Mouse (Mus musculus): ENCODE measurements around the gene D630003M21Rik. TPM values are rescaled to one million over a fixed set of nuclear protein-coding genes. Genes with fewer than 3 reads are reported as not detected.

Gene D630003M21Rik
- total RNA-seq, 2 experiments from 2014 or later: 4.2 to 4.7 TPM

DNA sequence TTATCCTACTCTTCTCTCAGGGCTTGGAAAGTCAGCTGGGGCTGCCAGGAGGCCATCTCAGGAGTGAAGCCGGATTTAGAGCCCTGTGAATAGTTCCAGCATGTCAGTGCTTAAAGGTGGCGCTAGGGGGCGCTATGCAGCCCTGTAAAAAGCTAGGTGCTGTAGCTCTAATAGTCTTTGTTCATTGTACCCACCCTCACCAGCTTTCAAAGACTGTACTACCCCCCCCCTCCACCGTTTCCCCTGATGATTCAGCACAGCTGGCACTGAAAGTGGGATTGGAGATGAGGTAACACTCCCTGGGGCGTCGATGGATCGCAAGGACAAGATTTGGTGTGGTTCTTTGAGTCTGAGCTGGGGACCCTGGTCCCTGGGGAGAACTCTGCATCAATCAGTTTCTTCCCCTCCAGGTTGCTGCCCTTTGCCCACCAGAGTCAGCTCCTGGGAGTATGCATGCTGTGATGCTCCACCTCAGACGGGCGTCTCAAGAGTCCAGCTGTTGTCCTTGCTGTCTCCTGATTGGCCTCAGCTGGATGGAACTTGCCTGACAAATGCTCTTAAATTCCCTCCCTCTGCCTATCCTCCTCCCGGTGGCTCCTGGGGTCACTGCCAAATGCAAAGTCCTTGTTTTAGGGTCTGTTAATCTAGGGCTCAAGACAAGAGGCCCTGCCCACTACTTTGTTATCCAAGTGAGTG lies 33.9 kb downstream of the D630003M21Rik start:
- peak; percentile 62 for DNase-seq

DNA sequence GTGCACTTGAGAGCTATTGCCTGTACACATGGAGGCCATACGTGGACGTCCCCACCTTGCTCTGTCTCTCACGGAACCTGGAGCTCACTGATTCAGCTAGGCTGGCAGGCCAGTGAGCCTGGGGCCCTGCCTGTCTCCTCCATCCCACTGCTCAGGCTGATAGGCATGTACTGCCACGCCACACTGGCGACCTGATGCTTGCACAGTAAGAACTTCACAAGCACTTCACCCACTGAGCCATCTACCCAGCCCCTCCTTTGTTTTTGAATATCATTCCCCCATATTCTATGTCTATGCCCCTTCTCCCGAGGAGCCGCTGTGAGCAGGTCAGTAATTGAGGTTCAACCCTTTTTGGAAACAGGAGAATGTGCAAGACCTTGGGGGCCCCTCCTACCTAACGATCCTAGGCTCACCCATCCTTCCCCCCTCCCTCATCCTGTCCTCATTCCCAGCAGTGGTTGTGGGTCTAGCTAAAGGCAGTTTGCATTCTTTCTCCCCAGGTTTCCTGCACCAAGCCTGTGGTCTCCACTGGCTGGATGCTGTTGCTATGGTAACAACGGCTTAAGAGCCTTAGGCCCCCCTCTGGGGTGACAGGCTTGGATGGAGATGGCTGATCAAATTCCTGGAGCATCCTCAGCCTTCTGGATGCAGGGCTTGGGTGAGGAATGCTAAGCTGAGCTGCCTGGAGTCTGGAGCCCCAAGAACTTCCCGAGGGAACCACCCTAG lies 35.2 kb downstream of the D630003M21Rik start:
- DNase-seq: no peak

DNA sequence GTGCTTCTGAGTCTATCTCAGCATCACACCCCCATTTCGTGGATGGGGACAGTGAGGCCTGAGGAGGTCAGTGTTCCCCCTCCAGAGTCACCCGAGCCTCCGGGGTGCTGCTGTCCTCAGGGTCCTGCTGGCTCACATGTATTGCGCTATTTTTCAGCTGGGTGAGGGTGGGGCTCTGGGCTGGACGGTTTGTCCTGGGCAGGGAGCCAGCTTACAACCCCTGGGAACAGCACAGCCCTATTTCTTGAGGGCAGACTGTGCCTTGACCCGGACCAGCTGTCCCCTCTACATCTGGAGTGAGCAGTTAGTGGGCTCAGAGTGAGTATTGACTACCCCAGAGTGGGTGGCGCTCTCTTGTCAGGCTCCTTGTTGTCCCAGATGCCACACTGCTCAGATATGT lies 37.9 kb downstream of the D630003M21Rik start:
- DNase-seq: peak; percentile 50

DNA sequence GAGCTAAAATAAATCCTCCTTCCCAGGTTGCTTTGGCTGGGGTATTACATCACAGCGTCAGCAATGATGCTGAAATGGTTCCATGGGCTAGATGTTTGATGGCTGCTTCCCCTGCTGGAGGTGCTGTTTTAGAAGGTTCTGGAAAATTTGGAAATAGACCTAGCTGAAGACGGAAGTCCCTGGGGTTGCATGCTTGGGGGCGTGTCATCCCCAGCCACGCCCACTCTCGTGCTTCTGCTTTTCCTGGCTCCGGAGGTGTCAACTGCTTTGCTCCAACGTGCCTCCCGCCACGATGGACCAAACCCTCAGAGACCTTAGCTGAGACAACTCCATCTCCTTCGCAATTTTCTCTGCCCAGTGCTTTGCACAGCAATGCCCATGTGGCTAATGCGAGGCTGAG lies 39.6 kb downstream of the D630003M21Rik start:
- no peak for DNase-seq

DNA sequence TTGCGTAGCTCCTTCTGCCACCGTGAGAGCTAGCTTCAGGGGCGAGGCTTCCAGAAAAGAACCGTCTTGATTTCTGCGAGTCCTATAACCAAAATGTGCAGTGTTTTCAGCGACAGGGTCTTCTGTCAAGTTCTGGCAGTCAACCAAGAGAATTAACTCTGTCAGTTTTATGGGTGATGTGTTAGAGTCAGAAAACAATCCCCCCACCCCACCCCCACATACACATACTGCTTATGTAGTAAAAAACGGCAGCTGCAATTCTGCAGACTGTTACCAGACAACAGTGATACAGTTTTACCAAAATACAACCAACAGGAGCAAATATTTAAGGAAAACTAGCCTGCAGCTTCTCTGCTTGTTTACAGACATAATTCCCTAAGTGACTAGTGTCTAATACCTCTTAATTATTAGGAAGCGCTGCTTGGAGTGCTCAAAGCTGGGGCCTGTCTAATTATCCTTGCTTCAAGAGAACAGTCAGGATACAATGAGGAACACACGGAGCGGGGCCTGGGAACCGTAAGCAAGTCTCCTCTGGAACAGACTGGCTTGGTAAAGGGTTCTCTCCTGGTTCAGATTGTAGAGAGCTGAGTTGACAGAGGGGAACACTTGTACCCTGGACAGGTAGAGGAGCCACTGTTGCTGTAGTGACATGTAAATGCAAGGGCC lies 42.7 kb downstream of the D630003M21Rik start:
- DNase-seq: no peak

DNA sequence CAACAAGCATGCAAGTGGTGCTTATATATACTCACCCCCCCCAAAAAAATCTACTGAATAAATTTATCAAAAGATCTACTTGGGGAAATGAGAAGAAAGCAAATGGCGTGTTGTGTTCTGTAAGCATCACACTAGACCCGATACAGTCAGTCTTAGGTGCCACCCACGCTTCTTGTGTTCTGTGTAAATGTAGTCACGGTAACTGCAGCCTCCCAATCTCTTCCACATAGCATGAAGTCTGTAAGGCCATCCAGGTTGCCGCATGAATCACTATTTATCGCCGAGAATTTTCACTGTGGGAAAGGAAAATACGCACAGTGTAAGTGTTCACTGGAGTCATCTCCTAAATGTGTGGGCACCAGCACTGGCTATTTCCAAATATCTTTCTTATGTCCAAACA lies 45.8 kb downstream of the D630003M21Rik start:
- DNase-seq: no peak

DNA sequence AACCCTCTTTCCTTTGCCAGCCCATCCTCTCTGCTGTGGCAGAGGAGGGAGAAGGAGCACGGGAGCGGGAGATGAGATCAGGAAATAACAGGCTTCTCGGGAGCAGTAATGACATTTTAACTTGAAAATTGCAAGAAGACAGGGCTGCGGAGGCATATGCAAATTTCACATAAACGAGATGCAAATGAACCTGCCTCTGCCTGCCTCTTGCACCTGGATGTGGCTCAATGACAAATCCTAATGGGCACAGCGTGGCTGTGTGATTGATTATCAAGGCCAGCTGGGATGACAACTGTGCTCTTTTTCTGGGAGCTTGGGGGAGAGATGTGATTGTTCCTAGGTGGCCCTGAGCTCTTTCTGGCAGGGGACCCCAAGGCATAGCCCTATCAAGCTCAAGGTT lies 47.1 kb downstream of the D630003M21Rik start:
- no peak for DNase-seq

DNA sequence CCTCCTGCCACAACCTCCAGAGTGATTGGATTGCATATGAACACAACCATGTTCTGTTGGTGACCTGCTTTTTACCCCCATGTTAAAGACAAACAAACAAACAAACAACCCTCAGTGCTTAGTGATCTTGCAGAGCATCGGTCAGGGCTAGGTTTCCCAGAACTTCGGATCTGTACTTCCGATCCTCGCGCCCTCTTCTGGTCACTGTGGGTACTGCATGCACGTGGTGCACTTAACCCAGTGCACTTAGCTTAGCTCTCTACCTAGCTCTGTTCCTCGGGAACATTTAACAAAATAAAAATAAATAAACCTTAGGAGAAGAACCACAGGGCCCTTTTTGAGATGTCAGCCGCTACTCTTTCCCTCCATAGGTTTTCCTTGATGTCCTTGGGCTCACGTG lies 48.2 kb downstream of the D630003M21Rik start:
- peak; percentile 82 for DNase-seq

DNA sequence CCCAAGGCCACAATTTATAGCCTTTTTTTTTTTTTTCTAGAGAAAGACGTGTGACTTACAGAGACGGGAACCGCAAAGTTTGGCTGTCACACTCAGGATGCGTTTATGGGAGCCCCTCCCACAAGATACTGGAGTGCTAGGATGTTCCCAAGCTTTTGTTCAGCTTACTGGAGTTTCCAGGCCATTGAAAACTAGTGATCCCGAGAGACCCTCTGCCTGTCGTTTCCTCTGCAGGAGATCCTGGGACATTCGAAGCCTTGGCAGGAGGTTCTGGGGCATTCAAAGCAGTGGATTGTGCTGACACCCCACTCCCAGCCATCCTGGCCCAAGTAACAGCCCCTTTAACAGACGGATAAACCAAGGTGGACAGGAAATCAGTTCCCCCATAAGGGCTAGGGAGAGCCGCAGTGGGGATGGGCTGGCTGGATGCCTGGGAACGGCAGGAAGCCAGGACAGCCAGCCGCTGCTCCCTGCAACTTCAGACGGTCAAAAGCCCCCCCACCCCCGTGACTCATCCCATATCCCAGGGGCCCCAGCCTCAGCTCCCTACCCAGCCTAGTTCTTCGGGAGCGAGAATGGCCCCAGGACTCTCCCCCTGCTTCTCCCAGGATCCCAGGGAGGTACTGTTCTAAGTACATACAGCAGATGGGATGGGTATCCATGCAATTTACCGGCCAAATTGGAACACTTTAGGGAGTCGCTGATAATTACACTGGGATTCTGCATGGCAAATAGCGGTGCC lies 49.5 kb downstream of the D630003M21Rik start:
- peak; percentile 71 for DNase-seq

DNA sequence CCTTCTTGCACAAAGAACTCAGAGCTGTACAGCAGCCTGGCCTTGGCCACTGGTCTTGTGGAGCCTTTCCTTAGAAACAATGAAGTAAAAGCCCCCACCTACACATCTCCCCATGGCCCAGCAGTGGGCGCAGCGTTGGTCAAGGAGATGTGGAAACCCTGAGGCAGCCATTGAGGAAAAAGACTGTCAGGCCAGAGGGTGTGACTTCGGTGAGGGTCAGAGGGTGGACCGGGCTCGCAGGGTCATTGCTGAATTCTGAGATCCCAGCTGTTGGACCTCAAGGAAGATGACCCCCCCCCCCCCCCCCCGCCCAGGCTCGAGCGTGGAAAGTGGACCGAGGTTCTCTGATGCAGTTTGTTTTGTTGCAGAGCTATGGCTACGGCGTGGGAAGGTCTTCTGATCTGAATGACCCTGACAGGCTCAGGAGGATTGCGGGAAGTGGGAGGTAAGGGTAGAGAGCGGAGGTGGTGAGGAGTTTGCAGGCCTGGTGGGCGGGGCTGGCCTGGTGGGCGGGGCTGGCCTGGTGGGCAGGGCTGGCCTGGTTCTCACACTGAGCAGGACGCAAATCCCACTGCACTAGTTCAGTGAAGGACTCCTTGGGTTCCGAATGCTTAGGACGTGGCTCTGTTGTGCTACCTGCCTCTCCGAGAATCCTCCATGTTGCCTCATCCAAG lies 50.2 kb downstream of the D630003M21Rik start:
- peak; percentile 85 for DNase-seq

DNA sequence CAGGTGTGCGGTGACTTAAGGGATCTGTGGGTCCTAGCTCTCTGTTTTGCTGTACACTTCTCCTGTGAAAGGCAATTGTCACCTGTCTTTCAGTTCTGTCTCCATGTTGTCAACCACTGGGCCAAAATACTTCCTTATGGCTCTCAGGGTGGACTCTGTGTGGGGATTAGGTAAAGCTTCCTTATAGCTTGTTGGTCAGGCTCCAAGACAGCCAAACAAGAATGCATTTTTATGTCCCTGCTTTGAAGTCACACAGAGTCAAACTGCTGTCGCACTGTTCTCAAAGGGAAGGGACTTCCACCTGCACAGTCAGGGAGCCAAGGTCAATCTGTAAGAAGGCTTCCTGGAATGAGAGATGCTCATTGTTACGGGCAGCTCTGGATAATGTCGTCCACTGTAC lies 50.9 kb downstream of the D630003M21Rik start:
- no peak for DNase-seq

DNA sequence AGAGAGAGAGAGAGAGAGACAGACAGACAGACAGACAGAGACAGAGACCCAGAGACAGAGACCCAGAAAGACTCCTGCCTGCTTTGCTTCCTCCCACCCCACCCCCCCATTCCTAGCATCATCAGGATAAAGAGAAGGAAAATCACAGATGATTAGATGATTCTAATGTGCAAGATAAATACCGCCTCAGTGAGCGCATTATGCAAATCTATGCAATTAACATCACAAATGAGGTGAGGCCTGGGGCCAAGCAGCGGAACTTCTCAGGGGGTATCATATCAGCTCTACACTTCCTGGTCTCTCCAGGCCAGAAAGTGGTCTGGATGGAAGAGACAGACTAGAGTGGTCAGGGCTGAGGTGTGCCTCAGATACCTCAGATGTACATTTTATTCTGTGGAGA lies 51.4 kb downstream of the D630003M21Rik start:
- no peak for DNase-seq

DNA sequence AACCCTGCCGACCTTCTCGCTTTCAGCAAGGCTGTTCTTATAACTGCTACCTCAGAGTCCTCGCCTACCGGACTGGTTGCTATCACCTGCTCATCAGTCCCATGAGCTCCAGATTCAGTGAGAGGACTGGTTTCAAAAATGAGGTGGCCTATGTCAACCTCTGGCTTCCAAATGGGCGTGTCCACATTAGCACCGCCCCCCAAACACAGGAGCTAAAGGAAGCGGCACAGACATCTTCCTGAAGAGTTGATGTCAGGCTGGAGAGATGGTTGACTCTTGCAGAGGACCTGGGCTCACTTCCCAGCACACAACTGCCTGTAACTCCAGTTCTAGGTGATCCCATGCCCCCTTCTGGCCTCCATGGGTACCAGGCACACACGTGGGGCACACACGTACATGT lies 52.3 kb downstream of the D630003M21Rik start:
- DNase-seq: no peak

DNA sequence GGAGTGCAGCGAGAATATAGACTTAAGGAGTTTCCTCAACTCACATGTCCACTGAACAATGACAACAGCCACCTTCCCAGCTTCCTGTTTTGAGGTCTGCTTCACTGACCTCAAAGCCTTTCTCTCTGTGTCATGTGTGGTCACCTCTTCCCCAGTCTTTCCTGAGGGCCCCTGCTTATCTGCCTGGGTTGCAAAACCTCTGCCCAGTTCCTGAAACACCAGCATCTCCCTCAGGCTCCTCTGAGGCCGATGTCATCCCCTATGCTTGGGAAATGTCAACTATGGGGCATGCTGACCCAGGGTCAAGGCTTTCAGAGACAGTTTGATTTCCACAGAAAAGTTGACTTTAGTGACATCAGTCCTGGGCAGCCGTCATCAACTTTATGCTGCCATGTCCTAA lies 53.6 kb downstream of the D630003M21Rik start:
- DNase-seq: no peak

DNA sequence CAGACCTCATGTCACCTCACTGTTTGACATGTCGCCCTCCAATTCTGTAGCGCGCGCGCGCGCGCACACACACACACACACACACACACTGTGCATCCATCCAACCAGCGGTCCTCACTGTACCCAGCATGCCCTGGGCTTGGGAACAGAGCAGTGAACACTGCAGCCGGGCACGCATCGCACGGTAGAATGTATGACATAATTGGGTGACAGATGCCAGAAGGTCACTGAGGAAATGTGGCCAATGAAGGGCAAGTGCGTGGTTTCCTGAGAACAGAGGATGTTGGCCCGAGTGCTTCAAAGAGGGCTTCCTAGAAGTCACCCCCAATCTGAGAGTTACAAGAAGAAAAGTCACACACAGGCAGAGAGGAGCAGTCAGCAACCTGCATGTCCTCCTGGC lies 54.1 kb downstream of the D630003M21Rik start:
- no peak for DNase-seq

DNA sequence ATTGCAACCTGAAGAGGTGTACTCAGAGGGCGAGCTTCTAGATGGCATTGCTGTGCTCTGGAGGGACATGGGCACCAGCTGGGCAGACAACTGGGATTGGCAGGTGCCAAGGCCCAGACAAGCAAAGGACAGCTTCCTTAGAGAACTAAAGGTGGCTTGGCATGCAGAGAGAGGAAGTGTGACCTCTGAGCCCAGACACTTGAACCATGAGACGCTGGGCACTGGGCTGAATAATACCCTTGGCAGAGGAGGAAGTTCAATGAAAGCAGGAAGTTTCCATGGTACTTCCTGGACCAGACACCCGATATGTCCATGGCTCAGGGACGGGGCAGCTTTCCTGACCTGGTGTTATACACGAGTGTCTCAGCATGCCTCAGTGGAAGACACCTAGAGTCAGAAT lies 54.6 kb downstream of the D630003M21Rik start:
- DNase-seq: no peak

DNA sequence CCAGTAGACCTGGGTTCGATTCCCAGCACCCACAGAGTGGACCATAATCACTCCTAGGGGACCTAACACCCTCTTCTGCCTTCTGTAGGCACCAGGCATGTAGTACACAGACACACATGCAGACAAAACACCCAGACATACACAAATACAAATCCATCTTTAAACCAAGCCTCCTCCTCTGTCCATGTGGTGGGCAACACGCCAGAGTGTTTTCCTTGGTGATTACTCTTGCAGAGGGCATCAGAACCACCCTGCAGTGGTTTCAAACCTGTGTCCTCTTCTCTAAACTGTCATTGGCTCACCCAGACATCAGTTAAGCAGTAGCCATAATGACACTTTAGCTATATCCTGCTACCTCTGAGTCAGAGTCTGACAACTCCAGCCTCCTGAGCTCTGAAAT lies 58.6 kb downstream of the D630003M21Rik start:
- DNase-seq: no peak

DNA sequence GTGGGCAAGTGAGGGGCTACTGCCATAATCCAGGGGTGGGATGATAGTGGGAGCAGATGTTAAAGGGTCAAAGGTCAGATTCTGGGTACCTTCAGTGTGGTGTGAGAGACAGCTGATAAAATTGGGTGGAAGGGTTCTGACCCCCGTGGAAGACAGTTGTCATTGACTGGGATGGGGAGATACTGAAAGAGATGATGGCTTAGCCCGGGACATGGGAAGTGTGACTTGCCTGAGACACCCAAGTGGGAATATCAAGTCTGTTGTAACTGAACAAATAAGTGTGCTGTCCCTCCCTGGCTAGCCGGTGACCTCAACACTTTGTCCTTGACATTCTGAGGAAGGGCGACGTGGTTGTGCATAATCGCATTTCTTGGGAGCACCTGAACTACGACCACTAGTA lies 59.3 kb downstream of the D630003M21Rik start:
- DNase-seq: no peak

DNA sequence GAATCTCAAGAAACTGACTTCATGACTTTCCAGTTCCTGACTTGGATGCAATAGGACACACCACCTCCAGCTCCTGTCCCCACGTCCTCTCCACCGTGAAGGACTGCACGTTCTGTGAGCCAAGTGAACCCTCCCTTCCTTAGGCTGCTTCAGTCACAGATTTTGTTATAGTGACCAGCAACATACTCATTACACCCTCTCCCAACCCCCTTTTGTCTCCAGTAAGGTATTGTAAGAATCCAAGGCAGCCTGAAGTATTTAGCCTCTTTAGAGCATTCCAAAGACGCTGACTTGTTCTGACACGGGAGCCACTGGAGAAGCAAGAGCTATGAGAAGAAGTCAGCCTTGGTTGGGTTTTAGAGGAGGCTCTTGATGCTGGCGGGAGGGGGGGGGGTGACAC lies 59.7 kb downstream of the D630003M21Rik start:
- no peak for DNase-seq

DNA sequence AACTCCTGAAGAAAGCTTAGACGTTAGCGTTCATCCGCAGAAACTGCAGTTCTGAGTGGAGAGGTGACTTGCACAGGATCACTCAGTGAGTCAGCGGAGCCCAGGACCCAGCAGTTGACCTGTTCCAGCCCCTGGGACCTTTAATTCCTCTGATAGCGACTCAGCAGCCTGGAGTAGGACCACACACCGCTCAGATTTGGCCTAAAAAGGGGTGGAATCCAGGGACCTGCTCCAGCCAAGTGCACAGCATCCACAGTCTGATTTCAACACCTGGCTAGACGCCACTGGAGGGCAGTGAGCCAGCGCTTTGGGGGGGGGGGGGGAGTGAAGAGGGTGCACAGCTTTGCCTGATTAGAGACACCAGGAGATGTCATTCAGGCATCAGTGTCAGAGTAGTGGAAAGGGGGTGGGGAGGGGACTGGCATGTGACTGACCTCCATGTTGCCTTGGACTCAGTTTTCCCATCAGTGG lies 60.2 kb downstream of the D630003M21Rik start:
- DNase-seq: peak; percentile 48

DNA sequence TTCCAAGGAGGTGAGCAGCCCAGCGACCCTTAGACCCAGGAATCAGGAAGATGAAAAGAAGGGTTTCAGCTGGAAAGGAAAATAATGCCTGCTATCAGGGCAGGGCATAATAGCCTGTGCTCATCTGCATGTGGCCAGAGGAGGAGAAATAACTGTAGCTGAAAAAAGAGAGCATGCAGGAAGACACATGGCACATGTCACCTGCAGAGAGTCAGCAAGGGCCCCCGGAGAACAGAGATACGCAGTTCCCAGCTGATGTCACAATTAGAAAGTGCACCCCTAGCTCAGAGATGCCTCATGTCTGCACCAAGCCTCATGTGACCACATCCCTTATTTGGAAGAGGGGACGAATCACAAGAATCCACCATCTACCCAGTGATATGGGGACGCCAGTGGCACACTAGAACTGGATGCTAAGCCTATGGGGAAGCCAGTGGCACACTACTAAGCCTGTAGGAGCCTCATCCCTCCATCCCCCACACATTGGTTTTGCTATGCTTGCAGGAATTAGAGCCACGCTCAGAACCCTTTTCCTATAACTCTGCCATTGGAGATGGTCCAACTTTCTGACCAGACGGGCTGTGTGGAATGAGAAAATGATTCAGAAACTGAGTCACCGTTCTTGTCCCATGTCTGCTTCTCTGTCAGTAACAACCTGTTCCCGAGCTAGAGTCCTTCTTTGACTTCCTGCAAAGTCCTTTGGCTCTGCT lies 61.4 kb downstream of the D630003M21Rik start:
- no peak for DNase-seq

All from gastrocnemius, postnatal 10 days (tissue).